Mouse (Mus musculus) layer of hippocampus, postnatal 10 days (tissue): ENCODE measurements around the gene Skap2. TPM values are rescaled to one million over a fixed set of nuclear protein-coding genes. Genes with fewer than 3 reads are reported as not detected.

Experiments used
- DNase-seq, 2 experiments: peaks; one replicate each; pipeline ENCODE4 v3.0.0; 2021; ENCODE audit warnings: low spot score in 2 of 2
- long read RNA-seq: library from polyadenylated mRNA; stranded (forward); transcript quantifications from one replicate; pipeline ENCODE4 v2.0.0, GENCODE M21; 2023
- total RNA-seq, 2 experiments: library from RNA; stranded (reverse); gene quantifications; 2 replicates each; pipeline ENCODE4 v1.2.3; 2021

The Skap2 gene
- 10 to 100 TPM in 1 of 2 experiments, 1 to 10 TPM in 1; 9.8 to 10.7 TPM for total RNA-seq
- long read RNA-seq, transcript Skap2-205 (13 exons, 3,382 nt): major isoform, 8 of 17 reads
- long read RNA-seq, partial matches to known transcripts: 0 of 17 reads
- long read RNA-seq, other reads (novel, unspliced or antisense): 9 of 17 reads

DNA sequence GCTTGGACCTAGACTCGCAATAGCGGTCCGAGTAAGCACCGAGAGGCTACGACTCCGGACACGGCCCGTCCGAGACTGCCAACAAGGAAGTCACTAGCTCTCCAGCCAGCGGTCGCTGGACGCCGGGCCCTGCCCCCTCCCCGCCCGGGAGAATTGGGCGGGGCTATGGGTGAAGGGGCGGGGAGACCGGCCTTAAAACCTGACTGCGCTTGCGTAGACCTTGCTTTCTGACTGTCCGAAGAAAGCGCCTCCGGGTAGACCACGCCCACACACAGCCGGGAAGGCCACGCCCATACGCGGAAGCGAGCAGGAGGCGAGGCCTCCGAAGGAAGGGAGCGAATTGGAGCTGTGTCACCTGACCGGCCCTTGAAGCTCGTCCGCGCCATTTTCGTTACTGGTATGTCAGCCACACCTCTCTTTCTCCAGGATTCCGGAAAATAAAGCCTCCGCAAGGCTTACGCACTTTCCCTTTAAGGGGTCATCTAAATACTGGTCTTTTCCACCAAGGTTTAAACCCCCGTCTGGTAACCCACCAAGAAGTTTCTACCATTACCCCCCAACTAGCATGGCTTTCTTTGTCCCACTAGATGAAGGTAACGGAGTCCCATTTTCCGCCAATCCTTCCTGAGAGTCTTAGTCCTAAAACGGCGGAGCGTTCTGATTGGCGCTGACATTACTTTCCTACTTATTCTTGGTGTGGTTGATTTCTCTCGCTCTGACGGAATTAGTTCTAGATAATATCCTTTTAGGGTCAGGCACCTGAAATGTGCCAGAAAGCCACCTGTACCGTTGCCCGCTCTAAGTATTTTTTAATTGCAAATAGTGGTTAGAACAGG, at the start of gene Skap2:
TSS of gene Skap2 (minus strand) at position 141 of the 836 bp plus-strand sequence.
- DNase-seq: peak; percentile 96 to 98

GRCm38 (mm10) chr6:52058899-52059448, 46.6 kb upstream of the Skap2 start:
- no peak for DNase-seq

DNA sequence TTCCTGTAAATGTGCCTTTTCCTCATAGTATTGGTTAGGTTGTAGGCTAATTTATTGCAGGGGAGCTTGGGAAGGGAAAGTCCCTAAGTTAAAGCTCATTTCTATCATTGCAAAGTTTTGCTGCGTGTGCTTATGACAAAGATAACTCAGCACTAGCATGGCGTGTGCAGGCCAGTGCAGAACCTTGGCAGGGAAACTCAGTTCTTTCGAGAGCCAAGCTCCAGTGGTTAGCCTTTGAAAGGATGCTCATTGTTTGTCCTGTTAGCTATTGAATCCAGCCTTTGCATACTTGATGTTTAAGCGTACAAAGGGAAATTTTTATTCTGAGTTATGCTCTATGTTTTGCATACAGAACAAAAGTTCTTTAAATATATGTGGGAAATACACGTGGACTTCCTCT, 45.8 kb upstream of the Skap2 start:
- no peak for DNase-seq

GRCm38 (mm10) chr6:52053567-52054561, 41.5 kb upstream of the Skap2 start:
- no peak for DNase-seq

GRCm38 (mm10) chr6:52050062-52050461, 37.7 kb upstream of the Skap2 start:
- no peak for DNase-seq

DNA sequence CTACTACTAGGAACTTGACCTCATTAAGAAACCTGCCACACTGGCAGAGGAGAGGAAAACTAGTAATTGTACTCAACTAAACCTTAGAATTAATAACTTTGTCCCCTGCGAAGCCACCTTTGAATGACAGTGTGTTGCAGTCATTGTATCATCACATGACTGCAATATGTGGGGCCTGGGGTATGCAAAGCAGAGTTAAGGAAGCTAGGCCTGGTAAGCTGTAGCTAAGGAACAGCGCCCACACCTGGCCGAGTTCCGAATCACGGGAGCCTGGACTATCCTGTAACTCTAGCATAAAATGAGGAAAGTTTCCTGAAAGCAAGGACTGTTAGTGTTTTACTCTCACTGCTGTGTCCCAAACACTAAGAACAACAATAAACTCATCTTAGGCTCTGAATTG, 33.2 kb upstream of the Skap2 start:
- DNase-seq: peak in 1 of 2 experiments; percentile 27

GRCm38 (mm10) chr6:52036077-52036476, 23.7 kb upstream of the Skap2 start:
- DNase-seq: no peak

GRCm38 (mm10) chr6:52031181-52031580, 18.8 kb upstream of the Skap2 start:
- no peak for DNase-seq

GRCm38 (mm10) chr6:52028131-52028530, 15.8 kb upstream of the Skap2 start:
- DNase-seq: no peak

GRCm38 (mm10) chr6:52027181-52027580, 14.8 kb upstream of the Skap2 start:
- DNase-seq: no peak

DNA sequence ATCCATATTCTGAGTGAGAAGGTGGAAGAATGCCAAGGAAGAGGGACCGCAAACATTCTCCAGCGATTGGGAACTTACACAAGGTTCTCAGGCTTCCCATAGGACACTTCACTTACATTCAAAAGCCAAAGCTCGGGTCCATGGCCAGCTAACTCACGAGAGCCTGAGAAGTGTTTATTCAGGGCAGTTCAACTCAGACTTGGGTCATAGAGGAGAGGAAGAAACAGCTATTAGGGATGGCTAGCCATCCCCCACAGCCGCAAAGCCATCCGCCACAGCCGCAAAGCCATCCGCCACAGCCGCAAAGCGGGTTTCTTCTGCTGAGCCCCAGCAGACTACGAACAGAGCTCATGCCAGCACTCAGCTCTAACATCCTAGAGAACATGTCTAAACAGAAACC, 13.9 kb upstream of the Skap2 start:
- no peak for DNase-seq

GRCm38 (mm10) chr6:52024730-52025129, 12.4 kb upstream of the Skap2 start:
- no peak for DNase-seq

DNA sequence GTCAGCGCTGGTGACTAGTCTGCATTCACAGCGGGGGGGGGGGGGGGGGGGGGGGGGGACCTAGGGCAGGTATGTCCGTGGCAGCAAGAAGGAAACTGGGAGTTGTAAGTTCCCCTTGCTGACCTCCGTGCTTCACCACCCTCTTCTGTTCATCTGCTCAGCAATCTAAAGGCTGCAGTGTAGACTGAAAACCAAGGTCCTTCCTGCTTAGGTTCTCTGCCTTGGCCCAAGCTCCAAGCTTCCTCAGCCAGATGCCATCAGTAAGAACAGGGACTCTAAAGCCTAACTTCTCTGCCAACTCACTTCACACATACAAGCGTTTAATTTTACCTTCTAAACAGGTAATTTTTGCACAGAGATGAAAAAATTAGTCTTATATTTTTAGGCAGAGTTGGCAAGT, 10.0 kb upstream of the Skap2 start:
- DNase-seq: no peak

- DNase-seq: no peak
Measured at GRCm38 (mm10) chr6:52020276-52020675, 7.9 kb upstream of the Skap2 start.

DNA sequence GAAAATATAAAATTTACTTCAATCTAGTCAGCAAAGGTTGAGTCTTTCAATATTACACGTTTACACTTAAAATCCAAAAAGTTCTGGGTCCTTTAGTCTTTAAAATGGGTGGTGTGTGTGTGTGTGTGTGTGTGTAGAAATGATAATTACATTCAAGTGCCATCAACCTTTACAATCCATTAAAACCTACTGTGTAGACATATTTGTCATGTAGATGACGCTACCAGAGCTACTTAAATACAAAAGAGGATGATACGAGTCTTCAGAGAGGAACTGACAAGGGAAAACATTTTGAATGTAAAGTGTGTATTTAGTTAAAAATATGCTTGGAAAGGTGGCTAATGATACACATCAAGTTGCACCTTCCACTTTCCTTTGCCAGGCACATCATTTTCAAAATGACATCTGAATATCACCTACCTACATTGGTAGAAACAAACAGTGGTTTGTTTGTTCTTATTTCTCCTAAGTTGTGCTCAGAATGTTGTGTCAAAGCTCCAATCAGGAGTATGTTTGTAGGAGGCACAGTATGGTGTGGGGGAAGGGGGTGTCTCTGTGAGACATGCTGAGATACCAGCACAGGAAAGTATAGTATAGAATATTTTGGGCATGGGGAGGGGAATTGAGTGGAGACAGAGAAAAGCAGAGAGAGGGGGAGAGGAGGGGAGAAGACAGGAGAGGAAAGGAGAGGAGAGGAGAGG, 1.0 kb upstream of the Skap2 start:
- DNase-seq: no peak

- DNase-seq: no peak
Measured at GRCm38 (mm10) chr6:52011559-52012408, 565 bp downstream of the Skap2 start.

GRCm38 (mm10) chr6:52009385-52009784, 3.0 kb downstream of the Skap2 start:
- DNase-seq: no peak

DNA sequence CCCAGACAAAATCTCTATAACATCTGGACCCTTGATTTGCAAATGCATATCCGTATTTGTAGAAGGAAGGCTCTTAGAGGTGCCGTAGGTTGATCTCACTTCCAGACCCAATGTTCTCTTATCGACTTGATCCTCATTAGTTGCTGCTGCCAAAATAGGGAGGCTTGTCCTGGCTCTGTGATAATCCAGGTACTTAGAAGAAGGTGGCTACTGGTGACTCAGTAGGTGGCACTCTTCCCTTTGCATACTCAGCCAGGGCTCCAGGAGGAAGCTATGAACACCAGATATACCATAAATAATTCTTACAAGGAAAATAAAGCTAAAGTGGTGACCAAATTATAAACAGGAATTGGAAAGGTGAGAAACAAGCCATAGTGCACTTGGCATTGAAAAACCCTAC, 3.6 kb downstream of the Skap2 start:
- no peak for DNase-seq

GRCm38 (mm10) chr6:52006649-52007218, 5.6 kb downstream of the Skap2 start:
- no peak for DNase-seq
